Mouse (Mus musculus) bone marrow, adult 2 months (tissue): ENCODE results near the gene Clasrp.

ENCODE experiments used
- CTCF ChIP-seq: fragments of 200-500 bp; IDR thresholded peaks from 2 replicates; pipeline ENCODE4 v1.5.1; 2011; ENCODE audit warnings: low read length, control low read depth; ENCODE audit not compliant: control insufficient read depth, insufficient read depth
- POLR2A ChIP-seq: fragments of 200-500 bp; IDR thresholded peaks from 2 replicates; pipeline ENCODE4 v1.6.1; 2011; ENCODE audit warnings: low read depth, mild to moderate bottlenecking, control low read depth, low read length, borderline replicate concordance; ENCODE audit not compliant: control insufficient read depth

GRCm38 (mm10) chr7:19619004-19619801, 14.9 kb upstream of the Clasrp start:
- TF ChIP-seq POLR2A, result no peak
- peak; percentile 80 for TF ChIP-seq CTCF
